Mouse (Mus musculus) retina, adult 2 months (tissue): ENCODE results near the gene Gm29609.
A peak's percentile ranks its signal among the peaks of the same experiment; 100 is the strongest.

Source experiments
- DNase-seq: peaks from one replicate; pipeline ENCODE4 v3.0.0-alpha.2; 2012; ENCODE audit warnings: low read depth, low spot score

Gene Gm29609

DNA sequence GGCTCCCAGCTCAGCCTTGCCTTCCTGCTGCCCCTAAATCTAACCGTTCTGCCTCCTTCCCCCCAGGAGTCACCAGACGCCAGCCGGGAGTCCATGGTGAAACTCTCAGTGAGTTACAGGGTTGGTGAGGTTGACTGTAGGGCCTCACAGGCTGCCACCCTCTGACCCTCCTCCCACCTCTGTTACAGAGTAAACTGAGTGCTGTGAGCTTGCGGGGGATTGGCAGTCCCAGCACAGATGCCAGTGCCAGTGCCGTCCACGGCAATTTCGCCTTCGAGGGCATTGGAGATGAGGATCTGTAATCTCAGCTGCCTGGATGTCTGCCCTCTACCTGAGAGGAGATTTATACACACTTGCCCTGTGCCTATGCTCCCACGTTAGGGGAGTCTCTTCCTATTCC lies 18.5 kb upstream of the Gm29609 start:
- no peak for DNase-seq

GRCm38 (mm10) chr5:31197072-31197471 lies 17.4 kb upstream of the Gm29609 start:
- DNase-seq, result no peak

- no peak for DNase-seq
Observed at GRCm38 (mm10) chr5:31196207-31196606, 16.5 kb upstream of the Gm29609 start.

GRCm38 (mm10) chr5:31195671-31196070 lies 16.0 kb upstream of the Gm29609 start:
- DNase-seq, result no peak

DNA sequence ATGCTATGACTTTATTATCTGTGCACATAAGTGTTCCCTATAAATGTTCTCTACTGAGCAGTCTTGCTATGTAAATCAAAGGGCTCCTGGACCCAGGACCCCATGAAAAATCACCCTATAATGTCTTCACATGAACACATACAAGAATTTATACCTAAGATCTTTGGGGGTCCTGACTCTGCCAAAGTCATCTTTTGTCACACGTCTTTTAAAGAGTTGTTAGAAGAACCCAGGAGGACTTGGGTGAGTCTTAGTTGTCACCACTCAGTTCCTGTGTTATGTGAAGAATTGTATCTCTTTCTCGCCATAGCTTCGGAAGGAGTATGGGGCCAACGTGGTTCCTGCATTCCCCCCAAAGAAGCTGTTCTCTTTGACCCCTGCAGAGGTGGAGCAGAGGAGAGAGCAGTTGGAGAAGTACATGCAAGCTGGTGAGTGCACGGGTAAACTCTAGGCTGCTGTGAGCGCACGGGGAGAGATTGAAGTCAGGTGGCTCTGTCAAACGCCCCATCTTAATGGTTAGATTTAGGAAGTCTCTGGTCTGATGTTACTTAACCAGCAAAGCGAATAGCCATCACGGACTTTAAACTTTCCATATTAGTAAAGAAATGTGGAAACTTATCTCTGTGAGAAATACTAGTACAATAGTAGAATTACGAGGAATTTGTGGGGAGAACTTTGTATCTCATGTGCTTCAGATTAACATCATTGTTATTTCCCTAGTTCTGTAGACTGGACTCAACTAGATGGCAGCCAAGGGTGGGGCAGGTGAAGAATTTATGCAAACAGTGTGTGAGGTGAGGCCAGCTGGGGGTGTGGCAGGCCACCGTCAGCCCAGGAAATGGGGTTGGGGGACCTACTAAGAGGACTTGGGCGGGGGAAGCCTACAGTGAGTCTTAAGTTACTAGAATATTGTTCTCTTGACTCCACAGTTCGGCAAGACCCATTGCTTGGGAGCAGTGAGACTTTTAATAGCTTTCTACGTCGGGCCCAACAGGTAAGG lies 15.1 kb upstream of the Gm29609 start:
- no peak for DNase-seq

DNA sequence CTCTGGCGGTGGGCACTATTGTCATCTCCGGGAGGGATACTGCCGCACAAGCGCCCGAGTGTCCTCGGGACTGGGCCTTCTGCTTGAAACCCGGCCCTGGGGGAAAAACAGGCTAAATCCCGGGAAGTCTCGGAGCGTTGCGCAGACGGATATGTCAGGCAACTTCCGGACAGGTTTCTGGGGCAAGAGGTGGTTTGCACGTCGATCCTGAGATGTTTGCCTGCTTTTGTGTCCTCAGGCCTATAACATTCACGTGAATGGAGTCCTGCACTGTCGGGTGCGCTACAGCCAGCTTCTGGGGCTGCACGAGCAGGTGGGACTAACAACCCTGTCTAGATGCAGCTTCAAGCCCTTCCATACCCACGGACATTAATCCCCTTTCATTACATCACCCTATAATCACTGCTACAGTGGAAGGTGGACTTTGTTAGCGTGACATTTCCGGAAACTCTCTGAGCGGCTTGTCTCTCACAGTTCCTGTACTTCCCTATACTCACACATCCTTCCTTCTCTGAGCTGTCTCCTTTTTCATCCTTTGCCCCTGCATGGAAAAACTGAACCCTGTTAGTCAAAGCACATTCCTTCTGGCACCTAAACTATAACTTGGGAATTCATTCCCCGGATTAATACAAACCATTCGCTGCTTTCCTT lies 14.0 kb upstream of the Gm29609 start:
- DNase-seq, result no peak

GRCm38 (mm10) chr5:31192939-31193630 lies 13.4 kb upstream of the Gm29609 start, which contains the start of the genes Snx17 and Eif2b4:
Gene Snx17 (plus strand): TSS chr5:31193227.
Gene Eif2b4 (minus strand): TSS chr5:31193430.
- peak; percentile 98 for DNase-seq

DNA sequence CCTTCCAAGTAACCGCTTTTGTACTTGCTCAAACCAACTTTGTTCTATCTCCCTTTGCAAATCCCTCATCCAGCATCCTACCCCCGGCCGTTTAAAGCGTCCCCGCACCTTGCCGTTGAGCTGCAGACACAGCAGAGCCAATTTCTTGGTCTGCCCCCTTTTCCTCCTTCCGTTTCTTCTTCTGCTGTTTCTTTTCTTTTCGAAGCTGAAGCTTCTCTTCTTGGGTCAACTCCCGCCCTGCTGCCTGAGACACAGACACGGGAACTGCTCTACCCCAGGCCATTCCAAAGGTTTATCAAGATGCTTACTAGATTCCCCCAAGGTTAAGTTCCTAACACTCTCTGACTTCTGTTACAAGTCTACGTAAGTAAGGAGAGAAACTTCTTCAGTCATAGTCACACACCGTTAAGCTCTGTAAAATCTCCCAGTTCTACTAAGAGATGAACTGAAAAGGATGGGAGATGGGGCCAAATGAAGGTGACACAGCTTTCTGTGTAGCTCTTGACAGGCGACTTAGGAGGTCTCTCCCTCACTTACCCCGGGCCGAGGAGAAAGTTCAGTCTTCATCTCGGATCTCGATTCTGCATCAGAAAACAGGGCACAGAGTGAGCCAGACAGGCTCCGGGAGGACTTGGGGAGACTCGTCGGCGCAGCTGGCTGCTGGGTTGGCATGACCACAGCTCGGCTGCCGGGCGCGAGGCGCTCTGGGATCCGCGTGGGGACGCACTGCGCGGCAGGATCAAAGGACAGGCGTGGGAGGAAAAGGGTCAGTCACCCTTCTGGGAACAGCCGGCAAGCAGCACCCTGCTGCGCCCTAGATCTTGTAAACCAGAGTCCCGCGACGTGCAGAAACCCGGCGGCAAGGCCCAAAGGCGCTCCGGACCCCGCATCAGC lies 12.6 kb upstream of the Gm29609 start:
- no peak for DNase-seq

DNA sequence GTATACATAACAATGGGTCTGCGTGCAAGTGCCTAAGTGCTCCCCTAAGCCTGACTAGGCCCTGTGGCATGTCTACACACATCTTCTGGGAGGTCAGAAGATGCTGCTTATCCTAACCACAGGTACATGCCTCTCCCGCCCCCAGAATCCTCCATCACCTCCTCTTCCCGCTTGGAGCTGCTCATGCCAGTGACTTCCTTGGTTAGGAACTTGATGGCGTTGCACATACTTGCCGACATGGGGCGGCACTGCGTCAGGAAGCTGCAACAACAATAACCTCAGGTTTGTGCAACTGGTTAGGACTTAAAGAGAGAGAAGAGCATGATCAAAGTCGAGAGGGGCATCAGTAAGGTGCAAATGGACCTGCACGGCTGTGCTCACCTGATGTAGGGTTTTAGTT lies 10.5 kb upstream of the Gm29609 start:
- DNase-seq, result no peak

DNA sequence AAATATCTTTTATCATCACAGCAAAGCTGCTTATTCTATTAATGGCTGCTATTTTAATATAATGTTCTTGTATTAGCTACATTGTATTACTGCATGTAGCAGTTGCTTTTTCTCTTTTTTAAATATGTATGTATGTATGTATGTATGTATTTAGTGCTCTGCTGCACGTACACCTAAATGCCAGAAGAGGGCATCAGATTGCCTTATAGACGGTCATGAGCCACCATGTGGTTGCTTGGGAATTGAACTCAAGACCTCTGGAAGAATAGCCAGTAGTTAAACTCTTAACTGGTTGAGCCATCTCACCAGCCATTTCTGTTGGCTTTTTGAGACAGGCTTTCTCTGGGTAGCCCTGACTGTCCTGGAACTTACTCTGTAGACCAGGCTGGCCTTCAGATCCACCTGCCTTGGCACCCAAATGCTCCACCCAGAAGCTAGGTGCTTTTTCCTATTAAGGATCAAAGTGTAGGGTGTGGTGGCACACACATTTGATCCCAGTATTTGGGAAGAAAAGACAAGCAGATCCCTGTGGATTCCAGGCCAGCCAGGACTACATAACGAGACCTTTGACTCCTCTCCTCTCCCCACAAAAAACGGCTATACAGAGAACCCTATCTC lies 8.6 kb upstream of the Gm29609 start:
- no peak for DNase-seq

DNA sequence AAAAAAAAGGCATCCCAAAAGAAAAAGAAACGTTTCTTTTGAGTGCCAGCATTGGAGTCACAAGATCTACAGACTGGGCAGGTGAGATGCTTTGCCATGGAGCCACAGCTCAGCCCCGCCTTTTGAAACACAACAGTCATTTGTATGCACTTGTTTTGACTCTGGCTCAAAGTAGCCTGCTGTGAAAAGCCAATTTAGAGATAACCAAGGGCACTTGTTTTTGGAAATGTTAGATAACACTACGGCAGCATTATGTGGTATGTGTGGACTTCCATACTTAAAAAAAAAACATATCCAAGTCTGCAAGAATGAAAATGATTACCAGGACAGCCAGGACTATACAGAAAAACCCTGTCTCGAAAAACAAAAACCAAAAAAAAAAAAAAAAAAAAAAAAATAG lies 4.0 kb upstream of the Gm29609 start:
- DNase-seq, result no peak

DNA sequence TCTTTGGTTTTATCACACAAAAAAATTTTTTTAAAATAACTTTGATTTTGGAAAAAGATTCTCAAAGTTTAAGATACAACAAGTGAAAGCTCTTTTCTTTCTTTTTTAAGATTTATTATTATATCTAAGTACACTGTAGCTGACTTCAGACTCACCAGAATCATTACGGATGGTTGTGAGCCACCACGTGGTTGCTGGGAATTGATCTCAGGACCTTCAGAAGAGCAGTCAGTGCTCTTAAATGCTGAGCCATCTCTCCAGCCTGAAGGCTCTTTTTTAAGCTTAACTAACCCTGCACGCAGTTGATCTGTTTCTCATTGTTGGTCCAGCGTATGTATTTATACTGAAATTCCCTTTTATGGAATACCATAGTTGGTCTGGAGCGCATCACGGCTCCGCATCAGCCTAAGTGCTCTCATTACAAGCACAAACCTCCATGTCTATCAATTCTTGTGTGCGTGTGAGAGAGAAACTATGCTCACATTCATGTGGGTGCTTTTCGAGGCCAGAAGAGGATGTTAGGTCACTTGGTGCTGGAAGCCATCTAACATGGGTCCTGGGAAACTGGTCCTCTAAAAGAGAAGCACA lies 1.6 kb upstream of the Gm29609 start:
- DNase-seq, result no peak

- no peak for DNase-seq
Observed at GRCm38 (mm10) chr5:31179301-31179765, 378 bp downstream of the Gm29609 start.

GRCm38 (mm10) chr5:31168630-31169029 lies 11.1 kb downstream of the Gm29609 start:
- DNase-seq, result no peak

DNA sequence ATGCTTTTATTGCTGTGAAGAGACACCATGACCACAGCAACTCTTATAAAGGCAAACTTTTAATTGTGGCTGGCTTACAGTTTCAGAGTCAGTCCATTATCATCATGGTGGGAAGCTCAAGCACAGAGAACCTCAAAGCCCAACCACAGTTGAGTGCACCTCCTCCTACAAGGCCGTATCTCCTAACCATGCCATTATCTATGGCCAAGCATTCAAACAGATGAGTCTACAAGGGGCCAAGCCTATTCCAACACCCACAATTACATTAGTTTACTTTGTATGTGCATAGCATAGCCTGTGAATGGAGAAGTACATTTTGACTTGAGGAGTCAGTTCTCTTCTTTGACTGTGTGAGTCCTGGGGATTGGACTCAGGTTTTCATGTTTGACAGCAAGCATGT lies 14.8 kb downstream of the Gm29609 start:
- DNase-seq, result no peak

- DNase-seq, result no peak
Observed at GRCm38 (mm10) chr5:31162462-31162861, 17.2 kb downstream of the Gm29609 start.

DNA sequence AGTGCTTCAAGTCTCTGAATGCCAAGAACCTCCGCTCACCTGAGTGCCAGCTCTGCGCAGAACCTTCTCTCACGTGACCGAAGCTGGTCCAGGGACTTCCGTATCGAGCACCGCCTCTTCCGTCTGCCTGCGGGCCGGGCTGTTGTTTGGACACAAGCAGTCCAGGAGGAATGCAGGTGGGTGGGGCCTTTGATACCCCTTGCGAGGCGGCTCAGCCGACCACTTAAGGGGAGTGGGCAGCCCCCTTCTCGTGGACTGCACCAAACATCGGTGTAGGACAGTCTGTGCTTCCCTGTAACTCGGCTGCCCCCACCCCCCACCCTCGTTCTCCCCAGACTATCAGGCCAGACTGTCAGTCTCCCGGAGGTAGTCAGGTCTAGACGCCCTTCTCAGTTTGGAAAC lies 25.6 kb downstream of the Gm29609 start, which contains the start of gene Mpv17:
Gene Mpv17, minus strand, starts transcription at position 100 of the 402 bp plus-strand sequence.
- DNase-seq, result peak; percentile 60

DNA sequence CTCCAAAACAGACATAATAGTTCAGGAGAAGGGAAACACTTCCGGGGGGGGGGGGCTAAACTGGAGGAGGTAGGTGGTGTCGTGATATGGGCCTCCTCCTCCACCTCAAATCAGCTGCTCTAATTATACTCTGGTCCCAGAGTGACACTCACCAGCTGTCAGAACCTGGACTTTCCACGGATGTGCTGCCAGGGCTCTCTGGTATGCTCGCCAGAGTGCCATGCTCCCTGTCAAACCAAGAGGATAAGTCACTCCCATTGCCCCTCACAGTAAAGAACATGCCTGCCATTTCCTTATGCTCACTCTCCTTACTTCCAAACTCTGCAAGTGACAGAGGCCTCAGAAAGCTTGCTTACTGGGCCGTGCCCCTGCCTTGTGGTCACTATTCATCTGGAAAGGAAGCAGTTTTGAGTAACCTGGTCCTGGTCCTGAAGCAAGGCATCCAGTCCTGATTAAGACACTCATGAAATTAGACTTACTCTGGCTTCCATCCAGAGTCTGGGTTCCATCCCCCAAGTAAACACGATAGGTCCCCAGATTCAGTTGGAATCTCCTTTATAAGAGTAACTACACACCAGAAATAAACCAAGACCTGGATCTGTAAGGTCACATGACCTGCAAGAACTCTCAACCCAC lies 26.1 kb downstream of the Gm29609 start:
- DNase-seq, result no peak

DNA sequence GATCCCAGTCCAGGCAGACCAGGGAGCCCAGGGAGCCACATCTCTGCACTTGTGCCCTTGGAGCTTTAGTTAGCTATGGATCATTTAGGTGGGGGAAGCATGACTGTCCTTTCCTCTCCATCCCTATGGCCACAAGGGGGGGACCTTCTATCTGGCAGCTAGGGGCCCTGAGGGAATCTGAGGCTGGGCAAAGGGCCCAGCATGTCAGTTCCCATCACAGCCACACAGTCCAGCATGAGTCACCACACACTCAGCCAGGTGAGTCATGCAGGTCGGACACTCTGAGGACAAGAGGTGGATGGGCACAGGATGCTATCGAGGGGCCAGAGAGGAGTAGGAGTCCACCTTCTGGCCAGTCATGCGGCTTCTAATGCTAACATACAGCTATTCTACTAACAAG lies 28.0 kb downstream of the Gm29609 start:
- DNase-seq, result no peak

- DNase-seq, result no peak
Observed at GRCm38 (mm10) chr5:31149781-31150180, 29.9 kb downstream of the Gm29609 start.
